Mouse (Mus musculus) adrenal gland, postnatal 36 days (tissue): ENCODE measurements around the gene Dut. TPM values are rescaled to one million over a fixed set of nuclear protein-coding genes. Genes with fewer than 3 reads are reported as not detected.

ENCODE experiments used
- DNase-seq, 2 experiments: peaks; one replicate each; pipeline ENCODE4 v3.0.0; 2021; ENCODE audit warnings: mixed read lengths in 1 of 2
- long read RNA-seq, 2 experiments: library from polyadenylated mRNA; stranded (forward); transcript quantifications; one replicate each; pipeline ENCODE4 v2.0.0; 2021; ENCODE audit warnings: borderline sequencing depth in 2 of 2
- total RNA-seq, 2 experiments: library from RNA; stranded (reverse); gene quantifications; 2 replicates each; pipeline ENCODE4 v1.2.3; 2021

Gene Dut
- 10 to 100 TPM; 18.8 to 31.6 TPM for total RNA-seq
- long read RNA-seq, experiment 1, transcript Dut-201 (6 exons, 1,950 nt), result minor isoform, 12 of 50 reads
- long read RNA-seq, experiment 1, transcript Dut-202 (7 exons, 1,020 nt), result major isoform, 17 of 50 reads
- long read RNA-seq, experiment 1, partial matches to known transcripts, result 0 of 50 reads
- long read RNA-seq, experiment 1, other reads (novel, unspliced or antisense), result 21 of 50 reads
- long read RNA-seq, experiment 2, partial matches to known transcripts, result 0 of 8 reads
- long read RNA-seq, experiment 2, other reads (novel, unspliced or antisense), result 0 of 8 reads

- DNase-seq, result peak; percentile 95 to 96
These were observed at the start of gene Dut for GRCm38 (mm10) chr2:125247108-125247961. Gene Dut (plus strand): TSS chr2:125247190.

- no peak for DNase-seq
These were observed 37.9 kb upstream of the Dut start for GRCm38 (mm10) chr2:125208894-125209596.

GRCm38 (mm10) chr2:125211831-125212510 is 35.0 kb upstream of the Dut start:
- DNase-seq, result no peak

- peak; percentile 55 to 69 for DNase-seq
These were observed 32.4 kb upstream of the Dut start for GRCm38 (mm10) chr2:125214592-125214991.

GRCm38 (mm10) chr2:125217286-125217685 is 29.7 kb upstream of the Dut start:
- DNase-seq, result no peak

- peak in 1 of 2 experiments; percentile 2 for DNase-seq
These were observed 28.4 kb upstream of the Dut start for GRCm38 (mm10) chr2:125218566-125218965.

GRCm38 (mm10) chr2:125219268-125219667 is 27.7 kb upstream of the Dut start:
- no peak for DNase-seq

GRCm38 (mm10) chr2:125221673-125222072 is 25.3 kb upstream of the Dut start:
- no peak for DNase-seq

- DNase-seq, result no peak
These were observed 18.2 kb upstream of the Dut start for GRCm38 (mm10) chr2:125228472-125229409.

- no peak for DNase-seq
These were observed 14.8 kb upstream of the Dut start for GRCm38 (mm10) chr2:125232183-125232582.

- DNase-seq, result no peak
These were observed 13.5 kb upstream of the Dut start for GRCm38 (mm10) chr2:125233537-125233936.

- no peak for DNase-seq
These were observed 12.9 kb upstream of the Dut start for GRCm38 (mm10) chr2:125234049-125234448.

GRCm38 (mm10) chr2:125245545-125246285 is 1.3 kb upstream of the Dut start:
- DNase-seq, result peak in 1 of 2 experiments; percentile 24

GRCm38 (mm10) chr2:125246669-125247068 is 321 bp upstream of the Dut start:
- DNase-seq, result no peak

- DNase-seq, result no peak
These were observed 909 bp downstream of the Dut start for GRCm38 (mm10) chr2:125247962-125248235.

GRCm38 (mm10) chr2:125248256-125248655 is 1.3 kb downstream of the Dut start:
- no peak for DNase-seq

- no peak for DNase-seq
These were observed 2.3 kb downstream of the Dut start for GRCm38 (mm10) chr2:125249339-125249738.

- DNase-seq, result no peak
These were observed 2.9 kb downstream of the Dut start for GRCm38 (mm10) chr2:125249874-125250273.

- DNase-seq, result peak in 1 of 2 experiments; percentile 21
These were observed 4.8 kb downstream of the Dut start for GRCm38 (mm10) chr2:125251781-125252180.

GRCm38 (mm10) chr2:125252275-125252674 is 5.3 kb downstream of the Dut start:
- DNase-seq, result peak; percentile 55 to 73
